Mouse (Mus musculus): ENCODE data around the gene Srsf6.

DNA sequence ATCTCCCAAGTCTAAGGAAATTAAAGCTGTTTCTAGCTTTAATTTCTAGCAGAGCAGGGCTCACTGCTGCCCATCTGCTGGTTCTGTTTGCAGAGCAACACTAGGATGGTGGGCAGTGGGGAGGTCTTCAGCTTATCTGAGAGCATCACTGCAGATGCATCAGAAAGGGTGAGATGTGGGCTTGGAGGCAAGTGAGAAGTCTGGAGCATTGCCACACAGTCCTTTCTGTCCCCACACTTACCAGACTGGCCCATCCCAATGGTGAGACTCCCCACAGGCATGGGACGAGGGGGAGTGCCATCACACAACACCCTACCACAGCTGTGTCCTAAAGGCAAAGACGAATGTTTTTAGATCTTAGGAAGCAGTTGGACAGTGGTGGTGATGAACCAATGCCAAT lies 47.2 kb upstream of the Srsf6 start:
- no peak for TF ChIP-seq CTCF (IDR thresholded peaks at IDR 0.05; ENCODE audit: borderline replicate concordance, insufficient read depth, low read depth, low read length)
- no peak for TF ChIP-seq POLR2A (IDR thresholded peaks at IDR 0.05; ENCODE audit: borderline replicate concordance, insufficient read depth, low read length)

Data from cerebellum, adult 2 months (tissue).